Mouse (Mus musculus) right cerebral cortex, adult 18-20 months (tissue): ENCODE measurements at regions not wholly inside any gene's neighbourhood (a gene's known extent, or its start where the extent isn't known, plus 50 kb on each side); places are given as distances from the start of the nearest gene placed in this dataset.

ENCODE experiments used
- DNase-seq: peaks from one replicate; pipeline ENCODE4 v3.0.0; 2022; ENCODE audit warnings: mixed read lengths

- no peak for DNase-seq
Observed at GRCm38 (mm10) chr2:94590494-94590893, 152.6 kb upstream of the Api5 start.

DNA sequence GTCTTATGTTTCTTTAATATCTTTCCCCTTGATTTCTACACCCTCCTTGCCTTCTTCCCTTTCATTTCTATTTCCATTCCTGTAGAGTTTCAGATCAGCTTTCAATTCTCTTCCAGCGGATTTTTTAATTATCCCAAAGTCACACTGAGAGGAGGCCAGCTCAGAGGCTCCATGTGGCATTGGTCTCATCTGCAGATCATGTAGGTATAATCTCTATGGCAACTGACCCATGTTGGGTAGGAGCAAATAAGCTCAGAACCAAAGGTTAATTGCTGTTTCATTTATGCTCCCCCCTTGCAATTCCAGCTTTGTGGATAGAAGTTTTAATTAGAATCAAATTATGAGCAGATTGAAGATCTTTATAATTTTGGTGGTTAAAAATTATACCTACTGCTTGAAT lies 149.3 kb upstream of the Api5 start:
- DNase-seq, result no peak

DNA sequence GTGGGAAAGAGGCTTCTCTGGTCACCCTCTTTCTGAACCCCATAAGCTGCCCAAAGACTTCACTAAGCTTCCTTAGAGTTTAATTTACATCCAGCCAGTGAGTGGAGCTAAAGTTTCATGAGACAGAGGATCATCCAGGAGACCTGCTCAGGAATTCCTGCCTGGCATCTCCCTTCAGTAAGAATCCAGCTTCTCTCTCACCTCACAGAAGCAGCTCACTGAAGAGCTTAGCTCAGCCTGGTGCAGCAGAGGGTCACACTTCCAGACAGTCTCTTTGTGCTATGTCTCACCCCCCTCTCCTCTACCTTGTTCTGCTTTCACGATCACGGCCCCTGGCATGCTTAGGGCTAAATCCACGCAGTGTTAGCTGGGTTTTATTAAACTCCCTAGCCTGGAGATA lies 133.7 kb upstream of the Api5 start:
- DNase-seq, result no peak

- no peak for DNase-seq
Observed at GRCm38 (mm10) chr2:94541230-94541905, 103.4 kb upstream of the Api5 start.

DNA sequence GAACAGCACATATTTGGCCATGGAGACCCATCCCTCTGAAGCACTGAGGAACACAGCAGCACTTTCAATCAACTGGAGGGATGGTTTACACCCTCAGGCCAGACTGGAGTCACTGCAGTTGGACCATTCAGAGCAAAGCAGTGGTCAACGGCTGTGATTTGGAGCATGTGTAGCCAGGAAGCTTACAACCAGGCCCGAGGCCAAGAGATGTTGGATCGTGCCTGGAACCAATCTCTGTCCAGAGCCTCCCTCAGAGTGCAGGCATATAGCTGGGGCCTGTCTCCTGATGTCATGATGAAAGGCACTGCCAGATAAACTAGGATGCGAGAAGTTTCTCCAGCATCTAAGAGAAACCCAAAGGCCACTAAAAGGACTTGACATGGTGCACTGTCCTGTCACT lies 98.7 kb upstream of the Api5 start:
- no peak for DNase-seq

- no peak for DNase-seq
Observed at GRCm38 (mm10) chr2:94531175-94531574, 93.2 kb upstream of the Api5 start.

DNA sequence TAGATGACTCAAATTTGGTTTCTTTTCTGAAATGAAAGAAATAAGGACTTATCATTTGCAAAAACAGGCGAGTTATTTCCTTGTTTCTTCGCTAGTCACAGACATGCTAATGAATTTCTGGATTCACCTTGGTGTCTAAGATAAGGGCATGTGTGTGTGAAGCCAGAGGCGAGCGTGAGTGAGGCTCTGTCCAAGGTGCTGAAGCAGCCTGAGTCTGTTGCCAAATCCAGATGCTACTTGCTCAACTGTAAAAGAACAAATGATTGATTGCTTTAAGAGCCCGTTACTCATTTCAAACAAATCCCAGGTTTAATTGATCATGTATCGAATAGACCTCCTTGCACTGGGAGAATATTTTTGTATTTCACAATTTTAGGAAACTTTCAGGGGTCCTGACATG lies 86.6 kb upstream of the Api5 start:
- no peak for DNase-seq

DNA sequence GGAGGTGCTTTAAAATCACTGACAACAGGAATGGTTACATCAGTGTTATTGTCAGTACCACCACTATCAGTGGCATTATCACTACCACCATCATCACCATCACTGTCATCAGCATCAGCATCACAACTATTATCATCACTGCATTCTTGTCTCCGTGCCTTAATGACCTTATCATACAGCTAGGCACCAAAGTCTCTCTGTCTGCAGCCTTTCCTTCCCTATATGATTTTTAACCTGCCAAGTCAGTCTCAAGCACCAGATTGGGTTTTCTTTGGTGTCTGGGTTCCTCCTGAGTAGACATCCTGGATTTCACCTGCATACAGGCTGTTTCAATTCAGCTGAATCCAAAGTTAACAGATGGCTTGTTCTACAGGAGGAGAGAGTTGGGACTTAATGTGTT lies 78.9 kb upstream of the Api5 start:
- DNase-seq, result no peak

DNA sequence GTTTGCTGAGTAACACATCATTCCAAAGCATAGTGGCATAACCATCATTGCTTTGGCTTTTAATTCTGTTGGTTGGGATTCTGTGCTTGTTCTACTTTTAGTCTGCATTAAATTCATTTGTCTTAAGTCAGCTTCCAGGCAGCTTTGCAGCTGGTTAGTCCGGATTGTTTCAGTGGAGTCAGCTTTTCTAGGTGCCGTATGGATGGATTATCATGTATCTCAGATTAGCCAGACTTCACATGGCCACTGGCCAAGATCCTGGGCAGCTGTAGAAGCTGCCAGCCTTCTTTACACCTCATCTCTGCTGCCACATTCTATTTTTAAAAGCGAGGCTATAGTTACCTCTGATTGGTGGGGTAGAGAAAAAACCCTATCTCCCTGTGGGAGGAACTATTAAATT lies 74.1 kb upstream of the Api5 start:
- DNase-seq, result peak; percentile 14

DNA sequence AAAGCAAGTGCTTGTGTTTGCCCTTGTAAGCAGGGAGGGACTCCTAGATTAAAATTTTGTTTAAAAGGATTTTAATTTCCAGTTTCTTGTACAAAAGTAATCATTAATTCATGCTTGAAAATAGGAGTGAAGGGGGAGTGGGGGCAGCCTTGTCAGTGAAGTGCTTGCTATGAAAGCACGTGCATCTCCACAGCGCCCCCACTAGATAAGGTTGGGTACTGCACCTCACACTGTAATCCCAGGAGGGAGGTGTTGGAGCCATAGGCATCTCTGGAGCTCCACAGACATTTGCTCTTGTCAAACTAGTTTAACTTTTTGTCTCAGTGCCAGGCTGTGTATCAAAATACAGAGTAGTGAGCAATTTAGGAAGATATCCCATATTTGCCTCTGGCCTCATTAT lies 62.7 kb upstream of the Api5 start:
- DNase-seq, result no peak

GRCm38 (mm10) chr2:94498516-94498915 lies 60.6 kb upstream of the Api5 start:
- no peak for DNase-seq
